In genomic region chr17:26356906-26357305, GRCm38 (mm10) we compare ENCODE assay signal across 11 mouse cellular contexts. TPM values are rescaled to one million over a fixed set of nuclear protein-coding genes. Genes with fewer than 3 reads are reported as not detected.
"Had no signal": no experiment of that assay in that cellular context is flagged by ENCODE, and none has a peak within 500 bp of the region (broad histone marks: within the 10 kb centered on the region; RNA-seq: fewer than 3 reads in every experiment).

No protein-coding gene starts in this region.

- DNase-seq: lung, adult 2 months; thymus, postnatal 4 days had no signal

- H3K9me3 ChIP-seq: kidney, embryonic 15.5 days; limb, embryonic 10.5 days; liver, embryonic 15.5 days; midbrain, embryonic 13.5 days; neural tube, embryonic 12.5 days had no signal

- H3K4me2 ChIP-seq: kidney, embryonic 15.5 days; liver, embryonic 11.5 days; liver, embryonic 15.5 days; midbrain, embryonic 13.5 days; neural tube, embryonic 12.5 days had no signal

- H3K9ac ChIP-seq: kidney, embryonic 15.5 days; liver, embryonic 15.5 days; midbrain, embryonic 13.5 days; neural tube, embryonic 12.5 days had no signal

- H3K36me3 ChIP-seq: kidney, embryonic 15.5 days; limb, embryonic 10.5 days; liver, embryonic 15.5 days; midbrain, embryonic 13.5 days; neural tube, embryonic 12.5 days had no signal

- H3K4me3 ChIP-seq: kidney, embryonic 15.5 days; left cerebral cortex, adult 2 months; limb, embryonic 10.5 days; liver, embryonic 15.5 days; midbrain, embryonic 13.5 days; neural tube, embryonic 12.5 days had no signal

- H3K27ac ChIP-seq: kidney, embryonic 15.5 days; left cerebral cortex, adult 2 months; limb, embryonic 10.5 days; liver, embryonic 15.5 days; midbrain, embryonic 13.5 days; neural tube, embryonic 12.5 days; stomach, postnatal 0 days had no signal

- ATAC-seq: midbrain, embryonic 13.5 days had no signal

- H3K27me3 ChIP-seq: kidney, embryonic 15.5 days; midbrain, embryonic 13.5 days; neural tube, embryonic 12.5 days had no signal

RNA-seq across cellular contexts. Expression of gene Neurl1b, which starts 57.7 kb away (rescaled TPM):
- total RNA-seq: monocyte, adult 5-6 weeks had no signal
